Mouse (Mus musculus) embryonic fibroblast, embryonic 13.5 days (primary cell): ENCODE data around the gene Tbxa2r.

ENCODE experiments used
- CTCF ChIP-seq: IDR thresholded peaks from 2 replicates; pipeline ENCODE4 v1.5.1; 2011; ENCODE audit warnings: mild to moderate bottlenecking, control low read depth, low read length, moderate library complexity, borderline replicate concordance; ENCODE audit not compliant: insufficient read depth
- POLR2A ChIP-seq: IDR thresholded peaks from 2 replicates; pipeline ENCODE4 v1.6.1; 2011; ENCODE audit warnings: low read depth, mild to moderate bottlenecking, control low read depth, low read length, moderate library complexity

DNA sequence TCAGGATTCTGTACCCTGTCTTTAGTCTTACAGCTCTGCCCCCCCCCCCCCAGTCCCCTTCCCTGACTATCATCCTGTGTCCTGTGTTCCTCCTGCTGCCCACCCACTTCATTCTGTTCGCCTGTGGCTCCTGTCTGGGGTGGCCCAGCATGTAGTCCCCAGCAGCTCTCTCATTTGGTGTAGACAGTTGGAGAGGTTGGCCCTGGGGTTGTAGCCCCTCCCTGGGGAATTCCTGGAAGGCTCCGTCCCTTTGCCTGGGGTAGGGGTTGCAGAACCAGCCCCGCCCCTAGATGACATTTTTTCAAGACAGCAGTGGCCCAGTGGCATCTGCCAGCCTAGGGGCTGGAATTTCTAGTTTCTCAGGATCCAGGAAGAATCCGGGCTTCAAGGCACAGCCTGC lies 29.7 kb downstream of the Tbxa2r start:
- no peak for TF ChIP-seq CTCF
- no peak for TF ChIP-seq POLR2A
